Mouse (Mus musculus): ENCODE results near the gene Rtp4. TPM values are rescaled to one million over a fixed set of nuclear protein-coding genes. Genes with fewer than 3 reads are reported as not detected.

The Rtp4 gene
- polyA plus RNA-seq, 1 experiment from 2014 or later = 9.9 TPM

GRCm38 (mm10) chr16:23542866-23543265 lies 22.8 kb downstream of the Rtp4 start:
- Histone ChIP-seq H3K9ac (no peak overlapping the region), H3K4me3 (replicated peaks) (no peak overlapping the region), H3K4me2 (no peak overlapping the region), H3K36me3 (replicated peaks) (no peaks in the 10 kb centered on the region), H3K27me3 (no peaks in the 10 kb centered on the region), H3K27ac (replicated peaks) (no peak overlapping the region), H3K4me1 (replicated peaks) (no peaks in the 10 kb centered on the region), H3K9me3 (replicated peaks) (no peaks in the 10 kb centered on the region)
- ATAC-seq (ENCODE audit: insufficient read depth) = no peak
- WGBS (ENCODE audit: insufficient replicate concordance) = 68% methylated on average over 4 of the region's 4 CpGs

GRCm38 (mm10) chr16:23544361-23544760 lies 24.3 kb downstream of the Rtp4 start:
- no peak for ATAC-seq (ENCODE audit: insufficient read depth)
- H3K9ac ChIP-seq = no peak overlapping the region
- no peaks in the 10 kb centered on the region for H3K9me3 ChIP-seq (replicated peaks)
- H3K27me3 ChIP-seq = no peaks in the 10 kb centered on the region
- whole genome bisulfite sequencing (ENCODE audit: insufficient replicate concordance) = 47% methylated on average over 7 of the region's 7 CpGs
- no peak overlapping the region for H3K27ac ChIP-seq (replicated peaks)
- no peaks in the 10 kb centered on the region for H3K4me1 ChIP-seq (replicated peaks)
- H3K36me3 ChIP-seq (replicated peaks) = no peaks in the 10 kb centered on the region
- H3K4me2 ChIP-seq = no peak overlapping the region
- no peak overlapping the region for H3K4me3 ChIP-seq (replicated peaks)

GRCm38 (mm10) chr16:23547783-23548182 lies 27.7 kb downstream of the Rtp4 start:
- H3K9me3 ChIP-seq (replicated peaks) = no peaks in the 10 kb centered on the region
- H3K36me3 ChIP-seq (replicated peaks) = no peaks in the 10 kb centered on the region
- no peak overlapping the region for H3K4me2 ChIP-seq
- H3K27me3 ChIP-seq = no peaks in the 10 kb centered on the region
- H3K27ac ChIP-seq (replicated peaks) = no peak overlapping the region
- H3K4me1 ChIP-seq (replicated peaks) = no peaks in the 10 kb centered on the region
- no peak for ATAC-seq (ENCODE audit: insufficient read depth)
- no peak overlapping the region for H3K9ac ChIP-seq
- H3K4me3 ChIP-seq (replicated peaks) = no peak overlapping the region
- 67% methylated on average over 4 of the region's 4 CpGs for WGBS (ENCODE audit: insufficient replicate concordance)

- no peak for ATAC-seq (ENCODE audit: insufficient read depth)
- H3K9ac ChIP-seq = no peak overlapping the region
- H3K27me3 ChIP-seq = no peaks in the 10 kb centered on the region
- no peaks in the 10 kb centered on the region for H3K9me3 ChIP-seq (replicated peaks)
- no peak overlapping the region for H3K27ac ChIP-seq (replicated peaks)
- H3K4me2 ChIP-seq = no peak overlapping the region
- H3K4me3 ChIP-seq (replicated peaks) = no peak overlapping the region
- no peaks in the 10 kb centered on the region for H3K36me3 ChIP-seq (replicated peaks)
- H3K4me1 ChIP-seq (replicated peaks) = no peaks in the 10 kb centered on the region
- 41% methylated on average over 8 of the region's 8 CpGs for WGBS (ENCODE audit: insufficient replicate concordance)
Measured at GRCm38 (mm10) chr16:23550346-23550980, 30.4 kb downstream of the Rtp4 start.

- no peak overlapping the region for H3K27ac ChIP-seq (replicated peaks)
- H3K4me2 ChIP-seq = no peak overlapping the region
- no peaks in the 10 kb centered on the region for H3K36me3 ChIP-seq (replicated peaks)
- no peaks in the 10 kb centered on the region for H3K9me3 ChIP-seq (replicated peaks)
- no peaks in the 10 kb centered on the region for H3K27me3 ChIP-seq
- H3K9ac ChIP-seq = no peak overlapping the region
- ATAC-seq (ENCODE audit: insufficient read depth) = no peak
- H3K4me1 ChIP-seq (replicated peaks) = no peaks in the 10 kb centered on the region
- no peak overlapping the region for H3K4me3 ChIP-seq (replicated peaks)
- 67% methylated on average over 18 of the region's 18 CpGs for WGBS (ENCODE audit: insufficient replicate concordance)
Measured at GRCm38 (mm10) chr16:23550981-23551582, 31.0 kb downstream of the Rtp4 start.

- no peak overlapping the region for H3K4me3 ChIP-seq (replicated peaks)
- WGBS (ENCODE audit: insufficient replicate concordance) = 72% methylated on average over 5 of the region's 5 CpGs
- no peaks in the 10 kb centered on the region for H3K36me3 ChIP-seq (replicated peaks)
- H3K4me2 ChIP-seq = no peak overlapping the region
- no peaks in the 10 kb centered on the region for H3K27me3 ChIP-seq
- no peaks in the 10 kb centered on the region for H3K4me1 ChIP-seq (replicated peaks)
- no peak for ATAC-seq (ENCODE audit: insufficient read depth)
- H3K9ac ChIP-seq = no peak overlapping the region
- no peak overlapping the region for H3K27ac ChIP-seq (replicated peaks)
- no peaks in the 10 kb centered on the region for H3K9me3 ChIP-seq (replicated peaks)
Measured at GRCm38 (mm10) chr16:23554673-23555072, 34.6 kb downstream of the Rtp4 start.

- Histone ChIP-seq H3K4me1 (replicated peaks) (no peaks in the 10 kb centered on the region), H3K9ac (no peak overlapping the region), H3K4me2 (no peak overlapping the region), H3K36me3 (replicated peaks) (no peaks in the 10 kb centered on the region), H3K9me3 (replicated peaks) (no peaks in the 10 kb centered on the region), H3K4me3 (replicated peaks) (no peak overlapping the region), H3K27me3 (no peaks in the 10 kb centered on the region), H3K27ac (replicated peaks) (no peak overlapping the region)
- no peak for ATAC-seq (ENCODE audit: insufficient read depth)
- WGBS (ENCODE audit: insufficient replicate concordance) = 14% methylated on average over 5 of the region's 5 CpGs
Measured at GRCm38 (mm10) chr16:23557195-23557594, 37.1 kb downstream of the Rtp4 start.

GRCm38 (mm10) chr16:23557669-23558068 lies 37.6 kb downstream of the Rtp4 start:
- 47% methylated on average over 2 of the region's 2 CpGs for WGBS (ENCODE audit: insufficient replicate concordance)
- H3K4me2 ChIP-seq = no peak overlapping the region
- no peak for ATAC-seq (ENCODE audit: insufficient read depth)
- H3K27ac ChIP-seq (replicated peaks) = no peak overlapping the region
- H3K4me1 ChIP-seq (replicated peaks) = no peaks in the 10 kb centered on the region
- H3K9me3 ChIP-seq (replicated peaks) = no peaks in the 10 kb centered on the region
- H3K9ac ChIP-seq = no peak overlapping the region
- H3K4me3 ChIP-seq (replicated peaks) = no peak overlapping the region
- no peaks in the 10 kb centered on the region for H3K36me3 ChIP-seq (replicated peaks)
- H3K27me3 ChIP-seq = no peaks in the 10 kb centered on the region

GRCm38 (mm10) chr16:23568369-23568958 lies 48.4 kb downstream of the Rtp4 start:
- Histone ChIP-seq H3K36me3 (replicated peaks) (no peaks in the 10 kb centered on the region), H3K27me3 (no peaks in the 10 kb centered on the region), H3K9ac (no peak overlapping the region), H3K4me2 (no peak overlapping the region), H3K9me3 (replicated peaks) (no peaks in the 10 kb centered on the region), H3K4me3 (replicated peaks) (no peak overlapping the region), H3K4me1 (replicated peaks) (no peaks in the 10 kb centered on the region), H3K27ac (replicated peaks) (no peak overlapping the region)
- no peak for ATAC-seq (ENCODE audit: insufficient read depth)
- 43% methylated on average over 4 of the region's 4 CpGs for WGBS (ENCODE audit: insufficient replicate concordance)

GRCm38 (mm10) chr16:23574561-23574960 lies 54.5 kb downstream of the Rtp4 start:
- H3K9me3 ChIP-seq (replicated peaks) = no peaks in the 10 kb centered on the region
- no peak overlapping the region for H3K9ac ChIP-seq
- H3K27ac ChIP-seq (replicated peaks) = no peak overlapping the region
- H3K27me3 ChIP-seq = no peaks in the 10 kb centered on the region
- no peak overlapping the region for H3K4me3 ChIP-seq (replicated peaks)
- H3K36me3 ChIP-seq (replicated peaks) = no peaks in the 10 kb centered on the region
- H3K4me2 ChIP-seq = no peak overlapping the region
- H3K4me1 ChIP-seq (replicated peaks) = no peaks in the 10 kb centered on the region
- ATAC-seq (ENCODE audit: insufficient read depth) = no peak
- WGBS (ENCODE audit: insufficient replicate concordance) = 67% methylated on average over 2 of the region's 2 CpGs

- ATAC-seq (ENCODE audit: insufficient read depth) = no peak
- H3K9ac ChIP-seq = no peak overlapping the region
- no peaks in the 10 kb centered on the region for H3K9me3 ChIP-seq (replicated peaks)
- no peaks in the 10 kb centered on the region for H3K27me3 ChIP-seq
- no peaks in the 10 kb centered on the region for H3K36me3 ChIP-seq (replicated peaks)
- no peak overlapping the region for H3K4me2 ChIP-seq
- no peak overlapping the region for H3K4me3 ChIP-seq (replicated peaks)
- WGBS (ENCODE audit: insufficient replicate concordance) = 47% methylated on average over 5 of the region's 5 CpGs
- no peaks in the 10 kb centered on the region for H3K4me1 ChIP-seq (replicated peaks)
- no peak overlapping the region for H3K27ac ChIP-seq (replicated peaks)
Measured at GRCm38 (mm10) chr16:23591119-23592105, 71.3 kb downstream of the Rtp4 start.
